Mouse (Mus musculus): ENCODE measurements around the gene Mapk3.

The Mapk3 gene

DNA sequence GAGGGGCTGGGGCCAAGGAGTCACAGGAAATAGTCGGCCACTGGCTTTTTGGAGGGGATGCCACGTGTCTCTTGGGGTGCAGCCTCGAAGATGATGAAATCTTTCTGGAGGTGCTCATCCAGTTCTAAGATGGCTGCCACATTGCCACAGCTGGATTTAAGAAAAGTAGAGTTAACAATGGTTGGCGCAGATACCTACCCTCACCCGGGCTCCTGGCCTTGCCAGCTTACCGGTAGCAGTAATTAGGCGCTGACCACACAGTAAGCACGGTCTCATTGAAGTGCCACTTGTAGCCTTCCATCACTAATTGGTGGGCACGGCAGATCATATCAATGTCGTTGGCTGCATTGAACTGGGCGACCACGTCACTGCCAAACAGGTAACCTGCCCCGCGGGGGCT lies 26.7 kb downstream of the Mapk3 start:
- DNase-seq, result no peak

DNA sequence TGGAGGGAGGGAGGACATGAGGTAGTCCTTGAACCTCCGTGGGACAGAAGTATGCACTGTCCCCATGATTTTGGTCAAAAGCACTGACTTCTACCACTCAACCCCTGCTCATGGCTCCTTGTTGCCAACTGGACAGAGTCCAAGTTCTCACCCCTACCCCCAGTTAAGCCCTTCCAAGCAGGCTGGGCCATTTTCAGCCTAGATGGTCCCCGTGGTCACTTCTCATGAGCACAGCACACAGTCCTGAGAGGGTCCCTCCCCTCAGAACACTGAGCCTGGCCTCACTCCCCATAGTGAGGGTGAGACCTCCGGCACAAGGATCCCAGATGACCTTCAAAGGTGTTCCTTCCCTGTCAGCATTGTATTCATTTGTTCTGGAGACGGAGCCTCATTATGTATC lies 29.7 kb downstream of the Mapk3 start:
- DNase-seq, result no peak

DNA sequence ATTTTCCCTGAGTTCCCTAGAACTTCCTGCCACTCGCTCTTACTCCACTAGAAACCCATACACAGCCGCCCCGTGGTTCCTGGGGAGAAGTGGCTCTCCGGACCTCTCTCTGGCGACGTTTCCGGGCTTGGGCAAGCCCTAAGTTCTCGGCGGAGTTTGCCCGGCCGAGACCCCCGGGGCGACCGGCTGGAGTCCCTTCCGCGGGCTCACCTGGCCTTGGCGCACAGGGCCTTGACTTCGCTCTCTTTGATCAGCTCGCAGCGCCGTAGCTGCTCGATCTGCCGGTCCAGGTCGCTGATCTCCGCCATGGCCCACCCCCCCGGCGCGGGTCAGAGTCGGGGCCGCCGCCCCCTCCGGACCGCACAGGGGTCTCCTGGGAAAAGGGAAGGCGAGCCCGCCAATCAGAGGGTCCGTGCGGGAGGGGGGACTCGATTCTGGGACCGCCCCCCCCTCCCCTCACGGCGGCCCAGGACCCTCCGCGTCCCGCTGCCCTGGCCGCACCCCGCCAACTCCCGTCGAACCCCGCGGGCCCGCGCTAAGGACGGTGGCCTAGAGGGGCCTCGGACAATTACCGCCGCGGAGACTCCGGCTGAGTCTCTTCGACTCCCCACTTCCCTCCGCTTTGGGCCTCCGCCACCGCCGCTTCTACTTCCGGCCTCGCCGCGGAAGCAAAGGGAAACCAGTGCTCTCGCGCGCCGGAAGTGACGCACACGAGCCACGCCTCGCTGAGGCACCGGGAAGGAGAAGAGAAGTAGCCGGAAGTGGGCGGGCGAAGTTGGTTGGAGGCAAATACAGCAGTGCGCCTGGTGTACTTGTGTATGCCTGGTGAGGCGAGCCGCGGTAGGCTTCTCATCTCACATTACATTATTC lies 32.7 kb downstream of the Mapk3 start, which contains the start of gene Ppp4c:
Gene Ppp4c, minus strand, starts transcription at position 646 of the 870 bp plus-strand sequence.
- DNase-seq, result peak; percentile 97

DNA sequence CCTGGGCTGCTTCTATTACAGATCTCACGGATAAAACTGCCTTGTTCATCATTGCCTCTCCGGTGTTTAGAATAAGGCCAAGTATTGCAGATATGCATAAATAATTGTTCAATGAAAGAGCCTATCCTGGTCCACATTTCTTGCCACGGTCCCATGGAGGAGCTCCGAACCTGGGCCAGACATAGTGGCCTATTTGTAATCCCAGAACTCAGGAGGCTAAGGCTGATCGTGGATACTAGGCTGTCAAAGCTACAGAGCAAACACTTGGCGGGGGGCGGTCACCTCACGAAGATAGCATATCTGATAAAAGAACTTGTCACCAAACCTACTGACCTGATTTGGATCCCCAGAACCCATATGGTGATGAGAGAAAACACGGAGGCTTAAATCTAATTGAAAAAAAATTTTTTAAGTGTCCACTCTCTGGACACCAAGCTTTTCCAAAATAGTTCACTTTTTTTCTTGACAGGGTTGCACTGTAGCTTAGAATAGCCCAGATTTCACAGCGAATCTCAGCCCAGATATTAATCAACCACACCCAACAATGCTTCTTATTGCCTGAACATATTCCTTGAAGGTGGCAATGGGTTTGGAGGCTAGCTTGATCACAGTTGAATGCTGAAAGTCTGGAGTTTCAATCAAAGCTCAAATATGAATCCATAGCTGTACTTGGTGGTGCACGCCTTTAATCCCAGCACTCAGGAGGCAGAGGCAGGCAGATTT lies 33.5 kb downstream of the Mapk3 start:
- no peak for DNase-seq

DNA sequence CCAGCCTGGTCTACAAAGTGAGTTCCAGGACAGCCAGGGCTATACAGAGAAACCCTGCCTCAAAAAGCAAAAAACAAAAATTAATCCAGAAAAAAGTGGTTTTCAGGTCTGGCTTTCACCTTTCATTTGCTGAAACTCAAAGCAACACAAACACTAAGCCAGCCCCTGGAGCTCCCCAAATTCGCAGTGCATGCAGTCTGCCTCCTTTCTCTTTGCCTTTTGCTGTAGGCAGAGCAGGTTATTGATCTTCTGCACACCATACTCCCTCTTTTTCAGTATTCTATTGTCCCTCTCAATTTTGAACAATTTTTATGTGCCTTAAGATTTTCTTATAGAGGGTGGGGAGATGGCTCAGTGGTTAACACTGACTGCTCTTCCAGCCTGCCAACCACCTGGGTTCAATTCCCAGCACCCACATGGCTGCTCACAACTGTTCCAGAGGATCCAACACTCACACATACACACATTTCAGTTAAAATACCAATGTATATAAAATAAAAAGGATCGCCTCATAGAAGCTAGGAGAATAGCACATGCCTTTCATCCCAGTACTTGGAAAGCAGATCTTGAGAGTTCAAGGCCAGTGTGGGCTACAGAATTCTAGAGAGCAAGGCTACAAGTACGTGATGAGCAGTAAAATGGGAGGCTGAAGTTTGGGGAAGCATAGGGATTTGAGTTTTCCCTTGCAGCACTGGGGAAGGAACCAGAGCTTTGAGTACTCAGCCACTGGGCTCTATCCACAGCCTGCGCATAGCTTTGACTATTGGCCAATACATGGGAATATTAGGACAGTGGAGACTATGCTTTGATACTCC lies 34.3 kb downstream of the Mapk3 start:
- DNase-seq, result no peak

DNA sequence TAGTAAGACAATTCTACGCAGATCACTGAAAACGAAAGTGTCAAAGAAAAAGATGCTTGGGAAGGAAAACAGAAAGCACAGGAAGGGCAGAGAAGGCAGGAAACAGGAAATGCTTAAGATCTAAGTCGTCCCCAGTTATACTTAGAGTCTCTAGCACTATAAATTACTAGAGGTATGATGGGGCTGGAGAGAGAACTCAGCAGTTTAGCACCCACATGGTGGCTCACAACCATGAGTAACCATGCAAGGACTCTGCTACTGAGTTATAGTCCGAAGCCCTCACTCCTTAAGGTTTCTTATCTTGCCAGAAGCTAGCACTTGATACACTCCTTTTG lies 34.8 kb downstream of the Mapk3 start:
- DNase-seq, result no peak

DNA sequence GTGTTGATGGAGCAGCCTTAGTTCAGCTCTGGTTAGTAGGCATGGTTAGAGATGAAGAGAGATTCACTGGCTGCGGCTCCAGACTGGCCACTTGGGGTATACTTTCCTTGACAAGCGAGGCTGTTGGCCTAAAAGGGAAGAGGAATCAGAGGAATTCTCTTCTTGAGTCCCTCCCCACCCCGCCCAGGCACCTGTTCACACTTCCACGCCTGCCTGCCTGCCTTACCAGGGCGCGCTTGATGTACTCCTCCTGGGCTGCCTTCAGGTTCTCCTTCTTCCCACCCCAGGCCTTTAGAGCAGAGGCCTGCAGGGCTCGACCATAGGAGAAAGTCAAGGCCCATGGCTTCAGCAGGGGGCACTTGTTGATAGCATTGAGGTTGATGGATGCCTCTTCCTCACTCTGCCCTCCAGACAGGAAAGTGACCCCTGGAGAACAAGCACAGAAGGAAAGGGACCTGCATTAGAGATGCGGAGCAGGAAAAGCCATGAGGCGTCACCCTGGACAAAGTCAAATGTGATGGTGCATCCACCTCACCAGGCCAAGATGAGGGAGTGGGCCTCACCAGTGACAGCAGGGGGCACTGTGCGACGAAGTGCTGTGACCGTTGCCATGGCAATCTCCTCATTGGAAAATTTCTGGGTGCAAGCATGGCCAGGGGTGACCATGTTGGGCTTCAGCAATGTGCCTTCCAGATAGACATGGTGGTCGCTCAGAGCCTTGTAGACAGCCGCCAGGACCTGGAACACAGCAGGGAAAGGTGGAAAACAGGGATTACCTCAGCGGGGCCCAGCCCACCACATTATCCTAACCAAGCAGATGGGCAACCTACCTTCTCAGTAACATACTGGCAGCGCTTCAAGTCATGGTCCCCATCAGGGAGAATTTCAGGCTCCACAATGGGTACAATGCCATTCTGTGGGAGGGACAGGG lies 36.3 kb downstream of the Mapk3 start:
- DNase-seq, result no peak

DNA sequence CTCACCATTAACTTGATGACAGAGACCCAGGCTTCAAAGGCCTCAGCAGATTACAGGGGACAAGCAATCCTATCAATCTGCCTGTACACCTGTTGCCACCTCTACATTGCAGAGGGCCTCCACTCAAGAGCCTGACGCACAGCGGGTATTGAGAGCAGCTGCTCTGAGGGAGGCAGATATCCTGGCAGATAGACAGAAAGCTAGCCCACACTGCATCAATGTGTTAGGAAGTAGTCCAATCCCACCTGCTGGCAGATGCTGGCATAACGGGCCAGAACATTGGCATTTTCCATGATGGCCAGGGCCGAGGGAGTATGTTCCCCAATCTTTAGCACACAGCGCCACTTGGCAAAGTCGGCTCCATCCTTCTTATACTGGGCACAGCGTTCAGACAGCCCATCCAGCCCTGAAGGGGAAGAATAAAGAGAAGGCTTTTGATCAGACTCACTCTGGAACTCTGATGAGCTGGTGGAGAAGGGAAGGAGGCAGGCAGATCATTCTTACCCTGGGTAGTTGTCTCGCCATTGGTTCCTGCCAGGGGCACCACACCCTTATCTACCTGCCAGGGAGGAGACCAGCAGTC lies 37.0 kb downstream of the Mapk3 start:
- peak; percentile 62 to 66 for DNase-seq

DNA sequence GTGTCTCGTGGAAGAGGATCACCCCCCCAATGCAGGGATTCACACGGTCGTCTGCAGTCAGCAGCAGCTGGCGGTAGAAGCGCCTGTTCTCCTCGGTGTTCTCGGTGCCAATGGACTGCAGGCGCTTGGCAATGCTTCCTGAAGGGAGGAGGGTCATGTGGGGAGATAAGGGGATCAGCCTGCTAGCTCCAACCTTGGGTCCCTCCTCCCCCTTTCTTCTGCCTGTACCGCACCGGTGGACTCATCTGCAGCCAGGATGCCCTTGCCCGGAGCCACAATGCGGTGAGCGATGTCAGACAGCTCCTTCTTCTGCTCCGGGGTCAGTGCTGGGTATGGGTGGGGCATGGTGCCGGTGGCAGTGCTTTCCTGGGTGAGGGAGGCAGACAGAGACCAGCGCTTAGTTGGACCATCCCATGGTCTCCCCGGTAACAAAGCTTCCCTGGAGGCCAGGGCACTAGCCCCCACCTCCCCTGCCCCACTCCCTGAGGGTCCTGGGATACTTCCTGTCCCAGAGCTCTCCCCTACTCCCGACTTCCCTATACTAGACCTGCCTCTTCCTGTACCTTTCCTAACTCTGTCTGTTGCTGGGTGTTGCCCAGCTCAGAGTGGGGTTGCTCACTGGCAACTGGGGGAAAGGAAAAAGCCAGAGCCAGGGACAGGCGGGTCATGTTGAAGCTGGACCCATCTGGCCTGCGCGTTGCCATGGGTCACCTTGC lies 38.2 kb downstream of the Mapk3 start, which contains the start of gene Fam57b:
Gene Fam57b, plus strand, starts transcription at position 258 of the 716 bp plus-strand sequence.
- DNase-seq, result no peak

DNA sequence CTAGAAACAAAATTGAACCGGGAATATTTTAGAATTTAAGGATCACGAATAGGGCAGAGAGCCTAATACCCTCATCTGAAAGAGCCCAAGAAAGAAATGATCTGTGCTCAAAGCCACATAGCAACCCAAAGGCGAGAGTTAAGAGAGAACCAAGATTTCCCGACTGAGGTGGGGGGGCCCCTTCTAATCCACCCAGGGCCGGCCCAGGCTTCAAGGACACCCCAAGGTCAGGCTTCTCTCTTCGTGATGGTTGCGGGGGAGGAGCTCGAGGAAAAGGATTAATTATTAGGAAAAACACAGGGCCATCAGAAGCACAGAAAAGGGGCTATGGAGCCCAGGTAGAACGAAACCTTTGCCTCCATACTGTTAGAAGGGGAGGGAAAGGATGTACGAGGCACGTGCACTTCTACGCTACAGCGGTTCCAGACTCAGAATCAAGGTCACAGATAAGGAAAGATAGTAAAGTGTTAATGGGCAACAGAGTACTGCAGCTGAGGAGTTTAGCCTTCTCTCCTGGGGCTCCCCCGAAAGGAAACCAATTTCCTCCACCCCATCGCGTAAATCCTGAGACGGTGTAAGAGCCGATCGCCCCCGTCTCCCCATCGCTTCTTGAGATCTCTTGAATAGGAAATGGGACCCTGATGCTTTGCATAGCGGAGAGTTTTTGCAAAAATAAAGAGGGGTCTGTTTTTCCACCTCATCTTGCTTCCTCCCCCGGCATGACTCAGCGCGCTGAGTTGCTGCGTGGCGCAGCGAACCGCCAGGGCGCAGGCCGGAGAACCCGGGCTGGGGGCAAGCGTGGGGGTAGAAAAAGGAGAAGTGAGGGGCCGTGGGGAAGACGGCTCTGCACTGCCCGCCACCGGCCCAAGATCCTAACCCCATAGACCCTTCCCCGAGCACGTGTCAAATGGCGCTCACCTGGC lies 39.0 kb downstream of the Mapk3 start:
- peak in 1 of 2 experiments; percentile 72 for DNase-seq

DNA sequence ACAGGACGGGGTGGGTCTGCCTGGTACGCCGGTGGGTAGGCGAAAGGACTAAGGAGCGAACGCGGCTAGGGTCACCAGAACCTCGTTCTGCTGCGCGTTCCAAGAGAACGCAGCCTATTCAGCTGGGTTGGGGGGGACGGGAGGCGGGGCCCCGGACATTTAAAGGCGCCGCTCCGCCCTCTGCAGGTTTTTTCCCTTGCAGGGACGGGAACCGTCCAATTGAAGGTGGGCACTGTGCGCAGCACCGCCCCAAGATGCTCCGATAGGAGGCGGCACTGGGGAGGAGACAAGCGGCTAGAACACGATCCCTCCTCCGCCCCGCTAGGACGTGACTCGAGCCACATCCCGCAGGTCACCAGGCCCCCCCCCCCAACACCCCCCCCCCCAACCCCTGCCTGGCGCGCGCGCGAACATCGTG lies 39.7 kb downstream of the Mapk3 start:
- DNase-seq, result peak; percentile 92 to 94

DNA sequence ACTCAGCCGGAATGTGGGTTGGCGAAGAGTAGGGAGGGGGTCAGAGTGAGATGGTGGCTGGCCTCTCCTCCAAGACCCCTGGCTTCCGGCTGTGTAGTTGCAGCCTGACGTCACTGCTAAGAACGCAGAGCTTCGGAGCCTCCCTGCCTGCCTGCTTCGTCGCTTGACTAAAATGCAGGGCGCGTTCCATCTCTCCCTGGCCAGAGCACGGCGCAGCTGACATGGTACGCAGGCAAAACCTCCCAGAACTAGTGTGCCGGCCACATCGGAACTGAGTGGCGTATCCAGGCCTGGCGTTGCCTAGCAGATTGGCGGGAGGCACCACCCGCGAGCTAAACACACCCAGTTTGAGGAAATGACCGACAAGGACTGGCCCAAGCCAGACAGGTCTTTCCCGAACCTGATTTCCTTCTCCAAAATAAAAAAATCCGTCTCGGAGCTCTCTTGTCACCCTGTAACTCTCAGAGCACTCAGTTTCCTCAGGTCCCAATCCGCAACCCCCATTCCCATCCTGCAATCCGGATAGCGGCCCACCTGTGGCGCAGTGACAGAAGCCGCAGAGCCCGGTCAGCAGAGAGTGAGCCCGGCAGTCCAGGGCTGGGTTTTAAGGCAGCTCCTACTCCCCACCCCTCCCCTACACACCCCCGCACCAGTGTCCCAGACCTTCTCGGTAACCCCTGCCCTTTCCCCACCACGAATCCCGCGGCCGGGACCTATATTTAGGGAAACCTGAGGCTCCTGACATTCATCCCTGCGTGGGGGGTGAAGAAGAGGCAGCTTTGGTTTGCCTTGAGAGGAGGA lies 40.3 kb downstream of the Mapk3 start:
- DNase-seq, result no peak

DNA sequence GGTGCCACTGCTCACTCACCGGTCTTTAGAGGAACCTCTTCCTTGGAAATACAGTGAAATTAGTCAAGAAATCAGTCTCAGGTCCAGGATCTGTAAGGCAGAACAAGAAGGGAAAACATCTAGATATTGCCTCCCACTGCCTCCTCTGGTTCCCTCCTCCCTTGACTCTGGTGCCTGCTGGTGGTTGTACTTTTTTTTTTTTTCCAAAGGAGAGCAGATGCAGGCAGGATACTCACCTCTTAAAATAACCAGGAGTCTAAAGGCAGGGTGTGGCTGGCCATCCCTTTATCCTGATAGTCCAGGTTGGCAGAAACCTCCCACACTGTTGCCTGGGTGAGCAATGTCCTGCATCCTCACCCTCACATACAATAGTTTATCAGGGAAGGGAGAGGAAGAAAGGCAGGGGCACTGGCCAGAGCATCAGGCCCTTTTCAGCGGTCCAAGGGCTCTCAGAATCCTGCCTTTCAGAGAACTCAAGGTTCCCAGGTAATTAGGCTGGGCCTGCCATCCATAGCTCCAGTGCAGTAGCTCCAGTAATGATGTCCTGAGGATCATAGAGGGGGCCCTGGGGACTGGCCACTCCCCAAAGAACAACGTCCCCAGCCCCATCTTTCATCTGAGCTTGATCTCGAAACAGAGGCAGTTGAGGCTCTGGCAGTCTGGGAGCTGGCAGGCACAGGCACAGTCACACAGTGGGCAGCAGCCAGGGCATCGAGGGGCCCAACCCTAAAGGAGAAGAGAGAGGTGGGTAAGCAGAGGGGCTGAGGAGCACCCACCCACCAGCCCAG lies 41.1 kb downstream of the Mapk3 start:
- DNase-seq, result no peak

DNA sequence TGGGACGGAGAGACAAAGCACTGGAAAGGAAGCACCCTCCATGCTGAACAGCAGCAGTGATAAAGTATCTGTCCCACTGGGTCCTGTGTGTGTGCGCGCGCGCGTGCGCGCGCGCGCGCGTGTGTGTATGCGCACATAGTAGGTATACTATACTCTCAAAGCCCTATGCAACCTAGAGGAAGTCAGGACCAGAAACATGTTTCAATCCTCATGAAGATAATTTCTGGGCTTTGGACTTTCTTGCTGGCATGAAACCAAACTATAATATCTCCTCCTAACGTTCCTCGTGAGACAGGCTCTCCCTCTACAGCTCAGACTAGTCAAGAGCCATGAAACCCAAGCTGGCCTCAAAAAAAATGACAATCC lies 41.6 kb downstream of the Mapk3 start:
- DNase-seq, result no peak

DNA sequence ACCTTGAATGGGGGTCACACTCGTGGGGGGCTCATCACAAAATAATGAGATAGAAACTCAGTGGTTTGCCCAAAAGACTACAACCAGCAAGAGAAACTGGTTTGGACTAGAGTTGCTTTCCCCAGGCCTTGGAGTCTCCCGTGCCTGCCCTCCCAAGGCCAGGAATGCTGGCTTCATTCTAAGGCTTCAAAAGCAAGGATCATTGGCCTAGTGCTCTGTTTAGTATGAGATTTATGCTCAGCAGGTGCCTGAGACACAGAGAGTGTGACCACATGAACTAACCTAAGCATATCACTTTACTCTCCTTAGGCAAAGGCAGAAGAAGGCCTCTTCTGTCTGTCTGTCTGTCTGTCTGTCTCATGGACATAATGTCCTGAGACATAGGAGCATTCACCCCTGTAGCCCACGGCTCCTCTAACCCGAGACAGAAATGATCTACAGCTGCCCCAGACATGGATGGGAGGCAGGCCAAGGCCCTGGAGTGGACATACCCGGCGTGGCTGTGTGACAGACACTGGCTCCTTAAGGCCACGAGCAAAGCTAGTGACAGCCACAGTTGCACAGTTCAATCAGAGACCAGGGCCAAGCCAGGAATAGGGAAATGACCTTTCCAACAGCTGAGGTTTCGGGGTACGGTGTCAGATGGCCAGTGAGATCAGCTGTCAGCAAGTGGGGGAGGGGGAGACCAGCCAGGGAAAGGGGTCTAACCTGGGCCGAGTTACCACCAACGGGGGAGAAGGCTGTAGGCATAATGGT lies 42.9 kb downstream of the Mapk3 start:
- no peak for DNase-seq

DNA sequence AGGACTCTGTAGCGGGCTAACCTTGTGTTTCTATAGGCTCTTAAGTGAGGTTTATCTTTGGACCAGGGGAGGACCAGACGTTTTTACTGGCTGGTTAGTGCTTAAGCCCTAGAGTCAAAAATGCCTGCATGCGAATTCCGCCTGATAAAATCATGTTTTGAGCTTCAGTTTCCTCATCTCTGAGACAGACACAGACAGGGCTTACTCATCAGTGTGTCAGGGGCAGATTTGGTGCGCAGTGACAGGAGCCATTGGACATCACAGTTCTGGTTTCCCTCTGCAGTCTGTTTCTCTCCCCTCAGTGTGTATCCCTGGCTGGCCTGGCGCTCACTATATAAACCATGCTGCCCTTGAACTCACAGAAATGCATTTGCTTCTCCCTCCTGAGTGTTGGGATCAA lies 43.8 kb downstream of the Mapk3 start:
- DNase-seq, result no peak

DNA sequence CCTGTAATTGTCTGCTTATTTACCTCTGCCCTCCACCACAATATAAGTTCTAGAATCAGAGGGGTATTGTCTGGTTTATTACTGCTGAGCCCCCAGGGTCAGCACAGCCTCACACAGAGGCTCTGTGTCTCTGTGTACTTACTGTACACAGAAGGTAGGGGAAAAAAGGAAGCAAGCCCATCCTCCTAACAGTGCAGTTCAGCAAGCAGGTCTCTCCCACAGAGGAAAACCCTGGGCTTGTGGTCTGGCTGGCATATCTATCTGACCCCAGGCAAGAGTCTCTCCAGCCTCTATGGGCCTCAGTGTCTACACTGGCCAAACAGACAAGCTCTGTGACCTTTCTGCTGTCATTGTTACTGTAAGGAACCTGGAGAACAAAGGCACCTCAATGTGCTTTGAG lies 44.4 kb downstream of the Mapk3 start:
- no peak for DNase-seq

DNA sequence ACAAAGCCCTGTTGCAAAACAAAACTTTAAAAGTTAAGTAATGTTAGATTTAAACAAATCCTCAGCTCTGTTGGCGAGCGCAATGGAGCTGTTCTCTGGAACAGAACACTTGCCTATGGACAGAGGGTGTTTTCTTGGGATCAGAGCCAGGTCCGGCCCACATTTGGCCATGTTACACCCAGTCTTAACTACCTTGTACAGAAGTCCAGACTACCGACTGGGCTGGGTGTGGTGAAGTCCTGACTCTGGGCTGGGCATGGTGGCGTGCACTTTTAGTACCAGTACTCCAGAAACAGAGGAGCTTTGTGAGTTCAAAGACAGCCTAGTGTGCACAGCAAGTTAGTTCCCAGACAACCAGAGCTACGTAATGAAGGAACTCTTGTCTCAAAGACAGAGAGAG lies 47.6 kb downstream of the Mapk3 start:
- DNase-seq, result no peak
